Mouse (Mus musculus) C2C12 (cell line): ENCODE data around the gene Thrsp.

Experiments
- CEBPB ChIP-seq: IDR thresholded peaks from one replicate; pipeline ENCODE4 v1.6.1; 2011; ENCODE audit warnings: low read depth, mild to moderate bottlenecking, control low read depth, moderate library complexity
- CTCF ChIP-seq: IDR thresholded peaks from one replicate; pipeline ENCODE4 v1.5.1; 2011; ENCODE audit not compliant: control insufficient read depth, insufficient read depth, insufficient read length
- FOSL1 ChIP-seq: IDR thresholded peaks from one replicate; pipeline ENCODE4 v1.8.0; 2011; ENCODE audit warnings: mild to moderate bottlenecking, low read length; ENCODE audit not compliant: poor library complexity, insufficient read depth, severe bottlenecking
- MAX ChIP-seq: IDR thresholded peaks from one replicate; pipeline ENCODE4 v1.6.1; 2011; ENCODE audit warnings: mild to moderate bottlenecking, control low read depth
- MYOD1 ChIP-seq: IDR thresholded peaks from one replicate; pipeline ENCODE4 v1.6.1; 2011; ENCODE audit warnings: low read depth; ENCODE audit not compliant: control insufficient read depth, insufficient read length
- MYOG ChIP-seq: IDR thresholded peaks from one replicate; pipeline ENCODE4 v1.6.1; 2011; ENCODE audit not compliant: control insufficient read depth, insufficient read length; ENCODE audit errors: extremely low read depth
- USF1 ChIP-seq: IDR thresholded peaks from one replicate; pipeline ENCODE4 v1.6.1; 2011; ENCODE audit warnings: low read depth, mild to moderate bottlenecking, control low read depth, moderate library complexity

- TF ChIP-seq CTCF = no peak
- no peak for TF ChIP-seq FOSL1
- TF ChIP-seq MYOG = no peak
- no peak for TF ChIP-seq CEBPB
- TF ChIP-seq USF1 = no peak
- TF ChIP-seq MAX = no peak
- no peak for TF ChIP-seq MYOD1
Observed at GRCm38 (mm10) chr7:97375101-97375500, 42.4 kb downstream of the Thrsp start.
